ENCODE assay signal across 20 mouse cellular contexts in genomic region chr9:122024419-122024818, GRCm38 (mm10). TPM values are rescaled to one million over a fixed set of nuclear protein-coding genes. Genes with fewer than 3 reads are reported as not detected.
A peak's percentile ranks its signal among the peaks of the same experiment; 100 is the strongest.
DNase-seq lines count a peak whose midpoint lies in the region; ATAC-seq and TF ChIP-seq lines count a peak whose summit lies in the region.
"Had no signal": no experiment of that assay in that cellular context is flagged by ENCODE, and none has a peak within 500 bp of the region (broad histone marks: within the 10 kb centered on the region; RNA-seq: fewer than 3 reads in every experiment).

No protein-coding gene starts in this region.

- ATAC-seq in liver, embryonic 11.5 days (replicated peaks; ENCODE audit: low FRiP score): no peak
- 0 out of 2 replicates have a peak, but pooled peaks have one; percentile 40 for ATAC-seq in erythroid progenitor cell, adult 5-6 weeks (replicated peaks; ENCODE audit: low FRiP score, poor library complexity, severe bottlenecking)
- ATAC-seq: forebrain, embryonic 15.5 days; hindbrain, postnatal 0 days had no signal

- H3K27me3 ChIP-seq in heart, embryonic 10.5 days (ENCODE audit: insufficient read depth, poor library complexity, severe bottlenecking): no peaks in the 10 kb centered on the region
- no peaks in the 10 kb centered on the region for H3K27me3 ChIP-seq in liver, adult 2 months (ENCODE audit: control insufficient read depth, insufficient read depth, low read length)
- no peaks in the 10 kb centered on the region for H3K27me3 ChIP-seq in liver, embryonic 11.5 days (replicated peaks; ENCODE audit: control insufficient read depth, insufficient read depth, low read length)
- H3K27me3 ChIP-seq: embryonic facial prominence, embryonic 15.5 days; forebrain, embryonic 15.5 days; hindbrain, embryonic 13.5 days had no signal

- DNase-seq in cerebellum, adult 9-11 months: peak; percentile 38
- no peak for DNase-seq in cerebellum, postnatal 36 days
- DNase-seq in heart, embryonic 10.5 days (ENCODE audit: low spot score): no peak
- DNase-seq in heart, postnatal 36 days: no peak
- no peak for DNase-seq in liver, adult 2 months (ENCODE audit: extremely low read depth, low read depth, low spot score)
- no peak for DNase-seq in liver, embryonic 11.5 days (ENCODE audit: low spot score)
- DNase-seq in left cerebral cortex, adult 8-10 months (ENCODE audit: low spot score in 2 of 2): no peak
- DNase-seq: adrenal gland, adult 8-10 months; cerebellum, adult 11 months; embryo, embryonic 11 days; gastrocnemius, postnatal 10 days; kidney, adult 11 months; kidney, adult 9 months had no signal

- H3K27ac ChIP-seq in heart, embryonic 10.5 days: peak overlapping the region; percentile 73; the same call in 1 of the 2 replicates
- H3K27ac ChIP-seq in liver, adult 2 months (replicated peaks; ENCODE audit: insufficient read depth, low read depth, low read length): peak overlapping the region; percentile 45; the same call in 1 of the 2 replicates
- no peak overlapping the region for H3K27ac ChIP-seq in liver, embryonic 11.5 days (ENCODE audit: low read depth, low read length)
- H3K27ac ChIP-seq: forebrain, embryonic 15.5 days; hindbrain, embryonic 13.5 days; hindbrain, postnatal 0 days had no signal

- no peak for TF ChIP-seq POLR2A in liver, adult 2 months (IDR thresholded peaks at IDR 0.05; ENCODE audit: extremely low read depth, insufficient read depth, low read length)

- H3K79me2 ChIP-seq in liver, adult 2 months (ENCODE audit: control insufficient read depth, insufficient read depth, low read length): no peaks in the 10 kb centered on the region

- H3K36me3 ChIP-seq in heart, embryonic 10.5 days: no peaks in the 10 kb centered on the region
- H3K36me3 ChIP-seq in liver, adult 2 months (ENCODE audit: control insufficient read depth, insufficient read depth, low read length): no peaks in the 10 kb centered on the region
- no peaks in the 10 kb centered on the region for H3K36me3 ChIP-seq in liver, embryonic 11.5 days (ENCODE audit: control insufficient read depth, insufficient read depth, low read length)
- H3K36me3 ChIP-seq: embryonic facial prominence, embryonic 15.5 days; forebrain, embryonic 15.5 days; G1E; hindbrain, embryonic 13.5 days had no signal

- no peak overlapping the region for H3K4me2 ChIP-seq in liver, embryonic 11.5 days
- H3K4me2 ChIP-seq: embryonic facial prominence, embryonic 15.5 days; forebrain, embryonic 15.5 days; hindbrain, embryonic 13.5 days had no signal

- no peaks in the 10 kb centered on the region for H3K9me3 ChIP-seq in heart, embryonic 10.5 days
- H3K9me3 ChIP-seq in liver, embryonic 11.5 days (ENCODE audit: control insufficient read depth, low read length): no peaks in the 10 kb centered on the region
- H3K9me3 ChIP-seq: embryonic facial prominence, embryonic 15.5 days; forebrain, embryonic 15.5 days; G1E; hindbrain, embryonic 13.5 days had no signal

- H3K4me3 ChIP-seq in heart, embryonic 10.5 days: no peak overlapping the region
- H3K4me3 ChIP-seq in liver, adult 2 months (ENCODE audit: insufficient read depth, low read depth, low read length): no peak overlapping the region
- H3K4me3 ChIP-seq in liver, embryonic 11.5 days (ENCODE audit: low read depth, low read length): no peak overlapping the region
- H3K4me3 ChIP-seq: embryonic facial prominence, embryonic 15.5 days; erythroblast, embryonic 14.5 days; forebrain, embryonic 15.5 days; hindbrain, embryonic 13.5 days had no signal

- WGBS in heart, embryonic 10.5 days: 89% methylated on average over 6 of the region's 6 CpGs
- 91% methylated on average over 6 of the region's 6 CpGs for WGBS in liver, adult 2 months
- WGBS in liver, embryonic 11.5 days: 88% methylated on average over 6 of the region's 6 CpGs

- no peak overlapping the region for H3K9ac ChIP-seq in liver, adult 2 months (ENCODE audit: low read depth, low read length)
- no peak overlapping the region for H3K9ac ChIP-seq in liver, embryonic 11.5 days (ENCODE audit: low read depth, low read length)
- H3K9ac ChIP-seq: embryonic facial prominence, embryonic 15.5 days; forebrain, embryonic 15.5 days; hindbrain, embryonic 13.5 days had no signal

- H3K4me1 ChIP-seq in heart, embryonic 10.5 days: peaks cover 58% of the 10 kb centered on the region
- H3K4me1 ChIP-seq in liver, adult 2 months (ENCODE audit: control insufficient read depth, insufficient read depth, low read length): peaks cover 30% of the 10 kb centered on the region
- H3K4me1 ChIP-seq in liver, embryonic 11.5 days (replicated peaks; ENCODE audit: control insufficient read depth, insufficient read depth, low read length): peaks cover 10% of the 10 kb centered on the region

- intact Hi-C loops in heart, postnatal 36 days (cut with DNase I): no loop called here

- no peak for TF ChIP-seq CTCF in liver, adult 2 months (IDR thresholded peaks at IDR 0.05; ENCODE audit: low read depth, low read length)

RNA-seq across cellular contexts. Expression of gene Pomgnt2, which starts 27.5 kb away (rescaled TPM):
- 12.9 and 16.2 TPM in 2 replicates for polyA plus RNA-seq in heart, embryonic 10.5 days (2016; fragmentation: Nextera tagmentation; extraction: Ambion mirVana)
- 10 to 100 TPM; 10.6 to 14.9 TPM for total RNA-seq in heart, postnatal 36 days (2021)
- total RNA-seq in liver, adult 2 months (2014; rRNA removed): 1.7 TPM in 2 replicates
- 3.8 and 5.3 TPM in 2 replicates for polyA plus RNA-seq in liver, adult 2 months (2012; rRNA removed)
- polyA plus RNA-seq in liver, embryonic 11.5 days (2014; fragmentation: Nextera tagmentation; extraction: Ambion mirVana): 5.1 and 6.1 TPM in 2 replicates
- not detected in 2 replicates for total RNA-seq in erythroid progenitor cell, adult 5-6 weeks (2015; ENCODE audit: low replicate concordance)
- total RNA-seq in erythroid progenitor cell, adult 5-6 weeks (2017; ENCODE audit: low replicate concordance): 0.64 TPM in 1 of 2 replicates, not detected in the other
- 10 to 100 TPM; 40.1 to 46.1 (median 41.8) TPM for total RNA-seq in left cerebral cortex, adult 8-10 months (2022)
- polyA plus RNA-seq: G1E had no signal
